Mouse (Mus musculus): ENCODE measurements around the gene Plekha1.

Gene Plekha1

GRCm38 (mm10) chr7:130865613-130866591 lies at the start of gene Plekha1:
Plekha1 (plus strand) TSS chr7:130865756.
- DNase-seq: peak; percentile 96

DNA sequence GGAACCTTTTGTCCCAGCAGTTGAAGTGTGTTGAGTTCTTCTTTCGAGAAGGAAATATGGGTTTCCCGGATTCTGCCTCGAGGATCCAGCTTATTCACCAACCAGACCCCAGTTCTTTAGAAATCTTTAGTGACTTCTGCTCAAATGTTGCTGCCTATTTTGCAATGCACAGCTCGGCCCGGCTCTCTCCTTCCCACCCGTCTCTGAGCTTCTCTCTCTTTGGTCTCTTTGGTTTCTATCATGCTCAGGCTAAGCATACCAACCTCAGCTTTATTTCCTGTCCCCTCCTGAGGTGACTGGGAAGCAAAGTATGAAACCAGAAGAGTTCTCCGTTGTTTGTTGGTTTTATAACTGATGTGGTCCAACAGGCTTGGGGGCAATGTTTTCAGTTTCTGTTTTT lies 49.3 kb upstream of the Plekha1 start:
- no peak for DNase-seq

DNA sequence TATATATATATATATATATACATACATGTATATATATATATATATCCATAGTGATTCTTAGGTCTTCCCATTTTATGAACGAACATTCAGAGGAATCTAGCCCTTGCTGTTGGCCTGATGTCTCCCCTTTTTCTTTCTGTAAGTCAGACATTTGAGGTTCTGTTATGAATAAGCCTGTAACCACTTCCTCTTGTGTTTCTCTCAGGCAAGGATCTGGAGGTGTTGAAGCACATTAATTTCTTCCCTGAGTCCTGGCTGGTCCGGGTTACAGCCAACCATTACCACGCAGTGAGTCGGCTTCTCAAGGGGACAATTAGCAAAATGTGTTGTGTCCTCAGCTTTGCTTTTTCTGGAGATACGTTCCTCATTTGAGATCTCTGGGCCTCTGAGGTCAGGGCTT lies 46.7 kb upstream of the Plekha1 start:
- DNase-seq: no peak

GRCm38 (mm10) chr7:130819624-130820023 lies 45.9 kb upstream of the Plekha1 start:
- no peak for DNase-seq

DNA sequence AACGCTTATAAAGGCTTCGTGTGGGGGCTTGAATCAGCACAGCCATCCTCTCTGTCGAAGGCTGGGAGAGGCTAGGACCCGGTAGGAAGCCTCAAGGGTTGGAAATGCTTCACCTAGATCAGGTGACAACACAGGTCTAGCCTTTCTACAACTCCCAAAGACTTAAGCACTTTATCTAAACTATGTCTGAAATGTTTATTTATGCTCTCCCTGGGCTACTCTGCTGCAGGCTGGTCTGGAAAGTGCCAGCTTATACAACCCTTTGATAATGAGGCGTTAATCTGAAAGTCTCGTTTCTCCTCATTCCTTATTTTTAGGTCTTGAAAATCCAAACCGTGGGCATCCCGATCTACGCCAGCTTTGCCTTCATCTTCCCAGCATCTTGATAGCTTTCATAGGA lies 41.6 kb upstream of the Plekha1 start:
- DNase-seq: no peak

DNA sequence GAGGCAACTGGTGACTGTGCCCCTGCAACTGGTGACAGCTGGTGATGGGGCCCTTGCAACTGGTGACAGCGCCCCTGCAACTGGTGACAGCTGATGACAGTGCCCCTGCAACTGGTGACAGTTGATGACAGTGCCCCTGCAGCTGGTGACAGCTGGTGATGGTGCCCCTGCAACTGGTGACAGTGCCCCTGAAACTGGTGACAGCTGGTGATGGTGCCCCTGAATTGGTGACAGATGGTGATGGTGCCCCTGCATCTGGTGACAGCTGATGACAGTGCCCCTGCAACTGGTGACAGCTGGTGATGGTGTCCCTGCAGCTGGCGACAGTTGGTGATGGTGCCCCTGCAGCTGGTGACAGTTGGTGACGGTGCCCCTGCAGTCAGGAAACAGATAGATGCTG lies 39.2 kb upstream of the Plekha1 start:
- DNase-seq: no peak

DNA sequence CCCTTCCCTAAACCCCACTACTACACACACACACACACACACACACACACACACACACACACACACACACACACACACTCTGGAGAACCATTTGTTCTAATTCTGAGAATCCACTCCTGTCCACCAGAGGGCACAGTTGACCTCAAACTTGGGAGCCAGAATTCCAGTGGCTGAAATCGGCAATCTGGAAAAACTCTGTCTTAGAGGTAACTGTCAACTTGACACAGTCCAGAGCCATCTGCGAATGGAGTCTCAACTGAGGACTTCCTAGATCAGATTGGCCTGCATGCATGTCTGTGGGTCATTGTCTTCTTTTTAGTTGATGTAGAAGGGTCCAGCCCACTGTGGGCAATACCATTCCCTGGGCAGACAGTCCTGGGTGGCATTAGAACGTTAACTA lies 38.1 kb upstream of the Plekha1 start:
- peak; percentile 66 for DNase-seq

DNA sequence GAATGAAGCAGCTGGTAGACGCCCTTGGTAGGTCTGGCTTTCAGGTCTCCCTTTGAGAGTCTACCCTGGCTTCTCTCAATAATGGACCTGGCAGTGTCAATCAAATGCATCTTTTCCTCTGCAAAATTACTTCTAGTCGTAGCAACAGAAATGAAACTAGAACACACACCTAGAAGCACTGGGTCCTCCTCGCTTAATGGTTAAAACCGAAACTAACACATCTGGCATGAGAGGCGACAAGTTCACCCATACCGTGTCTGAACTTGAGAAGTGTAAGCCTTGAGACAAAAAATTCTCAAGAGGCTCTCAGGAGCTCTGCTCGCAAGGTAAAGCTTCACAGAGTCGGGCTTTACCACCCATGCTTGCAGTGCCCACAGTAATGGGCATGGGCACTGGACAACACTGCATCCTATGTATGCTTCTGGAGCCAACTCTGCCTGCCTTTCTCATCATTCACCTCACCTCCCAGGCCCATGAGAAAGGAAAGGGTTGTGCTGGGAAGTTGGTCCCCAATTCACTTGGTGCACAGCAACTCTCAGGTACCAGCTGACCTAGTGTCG lies 37.6 kb upstream of the Plekha1 start:
- DNase-seq: no peak

DNA sequence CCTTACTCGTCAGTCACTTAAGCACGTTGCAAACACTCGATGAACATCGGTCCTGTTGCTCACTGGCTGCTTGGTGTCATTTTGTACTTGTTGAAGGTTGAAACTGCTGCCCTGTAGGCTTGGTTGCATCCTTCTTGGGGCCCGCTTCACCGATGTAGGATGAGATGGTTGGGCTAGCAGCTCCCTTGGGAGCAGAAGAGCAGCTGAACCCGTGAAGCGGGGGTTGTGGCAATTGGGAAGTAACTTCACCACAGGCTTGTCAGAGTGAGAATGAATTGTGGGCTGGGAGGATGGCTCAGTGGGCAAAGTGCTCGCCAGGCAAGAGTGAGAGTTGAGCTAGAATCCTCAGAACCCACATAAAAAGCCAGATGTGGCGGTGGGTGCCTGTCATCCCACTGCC lies 37.1 kb upstream of the Plekha1 start:
- no peak for DNase-seq

DNA sequence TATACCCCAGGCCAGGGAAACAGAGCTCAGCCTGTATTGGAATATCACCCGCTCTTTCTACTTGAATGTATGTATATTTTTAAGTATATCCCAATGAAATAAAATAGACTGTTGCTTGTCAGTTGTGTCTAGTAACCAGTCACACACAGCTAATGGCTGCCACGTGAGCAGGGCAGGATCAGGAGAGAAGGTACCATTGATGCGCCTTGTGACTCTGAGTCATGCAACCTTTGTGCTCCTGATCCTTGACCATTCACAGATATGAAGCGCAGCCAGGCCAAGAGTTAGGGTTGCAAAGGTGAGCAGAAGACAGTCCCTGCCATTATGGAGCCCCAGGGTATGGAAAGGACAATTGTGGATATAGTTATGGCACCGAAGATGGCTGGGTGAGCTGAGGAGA lies 34.0 kb upstream of the Plekha1 start:
- peak; percentile 73 for DNase-seq

DNA sequence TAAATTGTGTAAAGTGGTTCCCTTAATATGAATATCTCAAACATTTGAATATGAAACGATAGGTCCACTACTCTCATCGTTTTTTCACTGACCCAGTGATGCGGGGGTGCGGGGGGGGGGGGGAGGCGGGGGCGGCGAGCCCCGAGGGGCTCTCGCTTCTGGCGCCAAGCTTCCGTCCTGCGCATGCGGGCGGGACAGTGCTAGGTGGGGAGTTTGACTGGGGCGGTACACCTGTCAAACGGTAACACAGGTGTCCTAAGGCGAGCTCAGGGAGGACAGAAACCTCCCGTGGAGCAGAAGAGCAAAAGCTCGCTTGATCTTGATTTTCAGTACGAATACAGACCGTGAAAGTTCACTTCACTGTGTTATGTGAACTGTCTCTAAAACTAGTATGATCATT lies 31.3 kb upstream of the Plekha1 start:
- DNase-seq: no peak

GRCm38 (mm10) chr7:130834958-130835861 lies 30.3 kb upstream of the Plekha1 start:
- DNase-seq: peak; percentile 62

- DNase-seq: peak; percentile 50
Observed at GRCm38 (mm10) chr7:130836066-130836465, 29.5 kb upstream of the Plekha1 start.

DNA sequence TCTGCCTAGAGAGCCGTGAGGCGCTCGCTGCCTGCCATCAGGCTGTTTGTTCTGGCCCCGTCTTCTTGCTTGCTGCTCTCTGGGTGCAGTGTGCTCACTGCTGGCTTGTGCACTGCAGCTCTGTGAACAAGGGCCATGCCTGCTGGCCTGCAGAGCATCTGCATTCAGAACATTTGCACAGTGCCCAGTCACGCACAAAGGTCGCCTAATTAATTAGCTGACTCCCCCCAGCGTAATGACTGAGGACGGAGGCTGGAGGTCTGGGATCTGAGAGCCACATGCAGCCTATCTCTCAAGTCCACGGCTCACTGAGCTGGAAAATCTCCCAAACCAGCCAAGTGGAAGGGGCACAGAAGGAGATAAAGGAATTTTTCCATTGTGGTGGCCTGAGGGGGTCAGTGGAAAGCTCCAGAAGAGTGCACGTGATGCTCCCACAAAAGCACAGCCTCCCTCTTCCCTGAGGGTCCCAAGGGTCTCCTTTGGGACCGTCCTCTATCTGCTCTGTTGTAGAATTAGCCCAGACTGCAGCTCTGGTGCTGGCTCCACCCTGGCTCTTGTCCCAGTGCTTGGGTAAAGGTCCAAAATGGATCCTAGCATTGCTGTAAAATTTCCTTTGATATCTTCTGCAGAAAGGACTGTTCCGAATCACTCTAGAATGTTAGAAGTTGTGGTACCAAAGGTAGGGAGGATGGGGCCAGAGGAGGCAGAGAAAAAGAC lies 27.5 kb upstream of the Plekha1 start:
- DNase-seq: peak; percentile 86

- no peak for DNase-seq
Observed at GRCm38 (mm10) chr7:130838658-130839025, 26.9 kb upstream of the Plekha1 start.

- DNase-seq: no peak
Observed at GRCm38 (mm10) chr7:130839380-130840100, 26.0 kb upstream of the Plekha1 start.

- no peak for DNase-seq
Observed at GRCm38 (mm10) chr7:130847164-130847718, 18.3 kb upstream of the Plekha1 start.

DNA sequence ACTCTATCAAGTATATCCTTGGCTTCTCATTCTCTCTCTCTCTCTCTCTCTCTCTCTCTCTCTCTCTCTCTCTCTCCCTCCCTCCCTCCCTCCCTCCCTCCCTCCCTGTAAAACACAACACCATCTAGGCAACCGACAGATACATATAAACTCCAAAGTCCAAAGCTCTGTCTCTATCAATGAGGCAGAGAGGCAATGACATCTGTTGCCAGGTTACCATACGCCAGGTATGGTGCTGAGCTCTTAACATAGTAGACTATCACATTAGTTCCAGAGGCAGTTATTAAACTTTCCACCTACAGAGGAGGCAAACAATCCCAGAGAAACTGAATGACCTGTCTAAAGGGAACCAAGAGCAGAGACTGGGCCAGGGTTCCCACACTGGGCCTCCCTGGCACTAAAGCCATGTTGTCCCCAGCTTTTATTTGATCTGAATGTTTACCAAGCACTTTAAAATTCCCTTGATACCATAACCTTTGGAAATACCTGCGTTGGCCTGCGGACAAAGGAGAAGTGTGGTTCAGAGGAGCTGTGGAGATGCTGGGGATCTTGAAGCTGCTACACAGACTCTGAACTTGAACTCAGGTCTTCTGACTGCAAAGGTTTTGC lies 10.8 kb upstream of the Plekha1 start:
- no peak for DNase-seq

GRCm38 (mm10) chr7:130855681-130856080 lies 9.9 kb upstream of the Plekha1 start:
- DNase-seq: peak; percentile 28

DNA sequence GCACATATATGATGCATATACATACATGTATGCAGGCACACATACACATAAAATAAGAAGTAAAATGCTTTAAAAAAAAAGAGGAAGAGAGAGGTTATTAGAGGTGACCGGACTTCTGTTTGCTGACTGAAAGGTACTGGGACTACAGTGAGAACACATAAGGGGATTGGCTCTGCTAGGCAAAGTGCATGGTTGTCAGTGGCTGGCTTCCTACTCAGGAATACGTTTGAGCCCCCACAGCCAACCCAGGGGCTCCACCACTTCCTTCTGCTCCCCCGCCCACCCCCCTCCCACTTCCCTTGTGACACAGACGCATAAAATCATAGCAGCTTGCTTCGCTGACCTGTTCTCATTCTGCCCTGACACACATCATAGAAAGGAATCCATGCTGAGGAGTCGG lies 7.6 kb upstream of the Plekha1 start:
- no peak for DNase-seq

- no peak for DNase-seq
Observed at GRCm38 (mm10) chr7:130859926-130860325, 5.6 kb upstream of the Plekha1 start.

All from kidney, adult 18-20 months (tissue).